Mouse (Mus musculus) T-helper 17 cell (primary cell): ENCODE results near the gene Rabgap1l.

Experiments
- in situ Hi-C, 2 experiments: fragments of 300-600 bp; cut with MboI, MseI; formaldehyde crosslinking; loops; 1 replicate in 1 of 2; 2 replicates in 1 of 2; pipeline ENCODE4 v1.15.1; 2025; ENCODE audit warnings: high pct_unique_total_duplicates in 2 of 2

Rabgap1l gene

GRCm38 (mm10) chr1:160507766-160508165 is 285.2 kb downstream of the Rabgap1l start:
- in situ Hi-C loops, result no loop called here

GRCm38 (mm10) chr1:160496906-160497577 is 296.0 kb downstream of the Rabgap1l start:
- in situ Hi-C loops, result no loop called here

- in situ Hi-C loops, result no loop called here
These were observed 307.3 kb downstream of the Rabgap1l start for GRCm38 (mm10) chr1:160485731-160486130.

GRCm38 (mm10) chr1:160485028-160485427 is 308.0 kb downstream of the Rabgap1l start:
- in situ Hi-C loops, result no loop called here

GRCm38 (mm10) chr1:160481643-160482042 is 311.4 kb downstream of the Rabgap1l start:
- in situ Hi-C loops, result no loop called here

GRCm38 (mm10) chr1:160467443-160467842 is 325.6 kb downstream of the Rabgap1l start:
- in situ Hi-C loops, result no loop called here

- in situ Hi-C loops, result no loop called here
These were observed 327.8 kb downstream of the Rabgap1l start for GRCm38 (mm10) chr1:160465186-160465585.

- in situ Hi-C loops, result no loop called here
These were observed 328.9 kb downstream of the Rabgap1l start for GRCm38 (mm10) chr1:160464148-160464547.

- in situ Hi-C loops, result no loop called here
These were observed 332.7 kb downstream of the Rabgap1l start for GRCm38 (mm10) chr1:160460346-160460745.

- in situ Hi-C loops, result no loop called here
These were observed 341.3 kb downstream of the Rabgap1l start for GRCm38 (mm10) chr1:160451663-160452062.

GRCm38 (mm10) chr1:160448681-160449080 is 344.3 kb downstream of the Rabgap1l start:
- in situ Hi-C loops, result no loop called here

- in situ Hi-C loops, result no loop called here
These were observed 346.2 kb downstream of the Rabgap1l start for GRCm38 (mm10) chr1:160446823-160447222.

- in situ Hi-C loops, result no loop called here
These were observed 349.5 kb downstream of the Rabgap1l start for GRCm38 (mm10) chr1:160443506-160443905.

- in situ Hi-C loops, result no loop called here
These were observed 351.3 kb downstream of the Rabgap1l start for GRCm38 (mm10) chr1:160441679-160442078.

- in situ Hi-C loops, result no loop called here
These were observed 351.9 kb downstream of the Rabgap1l start for GRCm38 (mm10) chr1:160441161-160441560.

GRCm38 (mm10) chr1:160438820-160439219 is 354.2 kb downstream of the Rabgap1l start:
- in situ Hi-C loops, result no loop called here

GRCm38 (mm10) chr1:160417196-160417854 is 375.7 kb downstream of the Rabgap1l start:
- in situ Hi-C loops, result no loop called here

GRCm38 (mm10) chr1:160410822-160411221 is 382.2 kb downstream of the Rabgap1l start:
- in situ Hi-C loops, result no loop called here

- in situ Hi-C loops, result loop anchor here in 1 of 2 experiments (10.0 kb wide), 2 partner anchors 305 to 455 kb away; no protein-coding TSS in a partner anchor
These were observed 383.3 kb downstream of the Rabgap1l start for GRCm38 (mm10) chr1:160409689-160410088.

GRCm38 (mm10) chr1:160409123-160409522 is 383.9 kb downstream of the Rabgap1l start:
- in situ Hi-C loops, result loop anchor here in 1 of 2 experiments (10.0 kb wide), 2 partner anchors 306 to 456 kb away; no protein-coding TSS in a partner anchor

GRCm38 (mm10) chr1:160408302-160408897 is 384.6 kb downstream of the Rabgap1l start:
- in situ Hi-C loops, result loop anchor here in 1 of 2 experiments (10.0 kb wide), 2 partner anchors 306 to 456 kb away; no protein-coding TSS in a partner anchor

- in situ Hi-C loops, result no loop called here
These were observed 393.6 kb downstream of the Rabgap1l start for GRCm38 (mm10) chr1:160399428-160399827.
